18 mouse cellular contexts compared by ENCODE assay signal in genomic region chr6:112256599-112256998, GRCm38 (mm10).
"Had no signal": no experiment of that assay in that cellular context is flagged by ENCODE, and none has a peak within 500 bp of the region (broad histone marks: within the 10 kb centered on the region; RNA-seq: fewer than 3 reads in every experiment).

No protein-coding gene starts in this region.

- ATAC-seq: forebrain, embryonic 15.5 days; forebrain, postnatal 0 days; hindbrain, postnatal 0 days; liver, embryonic 12.5 days had no signal

- H3K27ac ChIP-seq: forebrain, embryonic 15.5 days; heart, adult 2 months; hindbrain, embryonic 13.5 days; hindbrain, embryonic 15.5 days; hindbrain, postnatal 0 days; kidney, embryonic 15.5 days; kidney, postnatal 0 days; limb, embryonic 13.5 days; limb, embryonic 15.5 days; liver, embryonic 12.5 days; liver, embryonic 14.5 days had no signal

- DNase-seq: forebrain, postnatal 0 days; gastrocnemius, postnatal 10 days; gastrocnemius, postnatal 36 days; heart, adult 2 months; kidney, adult 11 months; kidney, adult 9 months; layer of hippocampus, adult 9-11 months; layer of hippocampus, postnatal 36 days had no signal

- H3K4me2 ChIP-seq: forebrain, embryonic 15.5 days; hindbrain, embryonic 13.5 days; hindbrain, embryonic 15.5 days; kidney, embryonic 15.5 days; limb, embryonic 13.5 days; limb, embryonic 15.5 days; liver, embryonic 12.5 days had no signal

- H3K27me3 ChIP-seq: forebrain, embryonic 15.5 days; hindbrain, embryonic 13.5 days; hindbrain, embryonic 15.5 days; kidney, embryonic 15.5 days; limb, embryonic 13.5 days; limb, embryonic 15.5 days; liver, embryonic 12.5 days had no signal

- H3K4me1 ChIP-seq: forebrain, embryonic 15.5 days; hindbrain, embryonic 13.5 days; hindbrain, embryonic 15.5 days; limb, embryonic 13.5 days; limb, embryonic 15.5 days; liver, embryonic 12.5 days had no signal

- H3K36me3 ChIP-seq: forebrain, embryonic 15.5 days; hindbrain, embryonic 13.5 days; hindbrain, embryonic 15.5 days; kidney, embryonic 15.5 days; limb, embryonic 13.5 days; limb, embryonic 15.5 days; liver, embryonic 12.5 days had no signal

- H3K9me3 ChIP-seq: forebrain, embryonic 15.5 days; hindbrain, embryonic 13.5 days; hindbrain, embryonic 15.5 days; kidney, embryonic 15.5 days; limb, embryonic 13.5 days; limb, embryonic 15.5 days; liver, embryonic 12.5 days had no signal

- H3K4me3 ChIP-seq: forebrain, embryonic 15.5 days; heart, adult 2 months; hindbrain, embryonic 13.5 days; hindbrain, embryonic 15.5 days; kidney, embryonic 15.5 days; limb, embryonic 13.5 days; limb, embryonic 15.5 days; liver, embryonic 12.5 days had no signal

- H3K9ac ChIP-seq: forebrain, embryonic 15.5 days; forebrain, postnatal 0 days; hindbrain, embryonic 13.5 days; hindbrain, embryonic 15.5 days; kidney, embryonic 15.5 days; limb, embryonic 13.5 days; limb, embryonic 15.5 days; liver, embryonic 12.5 days; liver, embryonic 14.5 days had no signal
